Mouse (Mus musculus): ENCODE measurements around the gene Bpifb3. TPM values are rescaled to one million over a fixed set of nuclear protein-coding genes. Genes with fewer than 3 reads are reported as not detected.

Bpifb3 gene
- polyA plus RNA-seq, 1 experiment from 2014 or later: not detected

DNA sequence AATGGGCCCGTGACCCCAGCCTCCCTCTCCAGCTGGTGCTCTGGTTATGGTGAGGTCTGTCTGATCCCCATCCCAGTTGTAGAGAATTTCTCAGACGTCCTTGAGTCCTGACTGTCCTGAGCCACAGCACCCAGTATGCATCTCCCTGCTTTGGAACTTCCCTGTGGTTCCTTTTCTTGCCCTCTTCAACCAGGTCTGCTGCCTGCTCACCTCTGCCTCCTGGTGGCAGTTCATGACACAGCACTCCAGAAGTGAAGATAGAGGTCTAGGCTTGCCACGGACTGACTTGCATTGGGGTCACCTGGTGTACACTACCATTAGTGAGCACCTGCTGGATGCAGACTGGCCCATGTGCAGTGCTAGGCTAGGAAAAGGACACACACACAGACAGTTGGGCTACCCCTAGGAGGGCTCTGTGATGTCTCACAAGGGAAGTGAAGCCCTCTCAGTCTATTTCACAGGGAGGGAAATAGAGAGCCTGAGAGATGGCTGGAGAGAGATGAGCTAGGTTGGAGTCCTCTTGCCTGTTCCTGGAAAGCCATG lies 11.9 kb downstream of the Bpifb3 start:
- H3K27me3 ChIP-seq (replicated peaks; ENCODE audit: control insufficient read depth, insufficient read depth, low read length): no peaks in the 10 kb centered on the region
- no peak for ATAC-seq
- H3K27ac ChIP-seq (ENCODE audit: low read depth, low read length): no peak overlapping the region
- WGBS: 47% methylated on average over 3 of the region's 3 CpGs
- no peak overlapping the region for H3K4me3 ChIP-seq (ENCODE audit: low read depth, low read length)
- DNase-seq (ENCODE audit: low spot score): peak; percentile 49
- H3K9ac ChIP-seq (ENCODE audit: low read length): no peak overlapping the region
- H3K36me3 ChIP-seq (ENCODE audit: control insufficient read depth, insufficient read depth, low read length): no peaks in the 10 kb centered on the region
- no peaks in the 10 kb centered on the region for H3K9me3 ChIP-seq (replicated peaks; ENCODE audit: control insufficient read depth, low read length)
- no peaks in the 10 kb centered on the region for H3K4me1 ChIP-seq (ENCODE audit: control insufficient read depth, insufficient read depth, low read length)
- no peak overlapping the region for H3K4me2 ChIP-seq (ENCODE audit: low read length)

DNA sequence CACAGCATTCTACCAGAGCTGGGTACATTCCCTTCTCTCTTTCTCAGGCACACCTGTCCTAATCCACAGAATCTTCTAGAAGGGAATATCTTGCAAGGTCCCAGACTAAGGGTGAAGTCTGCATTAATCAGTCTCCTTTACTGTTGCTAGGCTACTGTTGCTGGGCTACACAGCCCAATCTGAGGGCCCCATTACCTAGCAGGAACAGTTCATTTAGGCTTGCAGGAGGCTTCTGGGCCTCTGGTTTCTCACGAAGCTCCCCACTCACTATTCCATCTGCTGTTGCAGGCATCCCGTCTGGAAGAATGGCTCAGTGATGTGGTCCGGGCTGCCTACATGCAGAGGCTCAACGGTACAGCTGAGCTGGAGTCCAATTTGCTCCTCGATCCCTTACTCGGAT lies 13.1 kb downstream of the Bpifb3 start:
- Histone ChIP-seq H3K27me3 (replicated peaks; ENCODE audit: control insufficient read depth, insufficient read depth, low read length) (no peaks in the 10 kb centered on the region), H3K9me3 (replicated peaks; ENCODE audit: control insufficient read depth, low read length) (no peaks in the 10 kb centered on the region), H3K9ac (ENCODE audit: low read length) (no peak overlapping the region), H3K36me3 (ENCODE audit: control insufficient read depth, insufficient read depth, low read length) (no peaks in the 10 kb centered on the region), H3K4me3 (ENCODE audit: low read depth, low read length) (no peak overlapping the region), H3K4me1 (ENCODE audit: control insufficient read depth, insufficient read depth, low read length) (no peaks in the 10 kb centered on the region), H3K4me2 (ENCODE audit: low read length) (no peak overlapping the region), H3K27ac (ENCODE audit: low read depth, low read length) (no peak overlapping the region)
- ATAC-seq: no peak; the same call in 1 of the 2 replicates
- DNase-seq (ENCODE audit: low spot score): peak; percentile 44
- 52% methylated on average over 6 of the region's 6 CpGs for WGBS

DNA sequence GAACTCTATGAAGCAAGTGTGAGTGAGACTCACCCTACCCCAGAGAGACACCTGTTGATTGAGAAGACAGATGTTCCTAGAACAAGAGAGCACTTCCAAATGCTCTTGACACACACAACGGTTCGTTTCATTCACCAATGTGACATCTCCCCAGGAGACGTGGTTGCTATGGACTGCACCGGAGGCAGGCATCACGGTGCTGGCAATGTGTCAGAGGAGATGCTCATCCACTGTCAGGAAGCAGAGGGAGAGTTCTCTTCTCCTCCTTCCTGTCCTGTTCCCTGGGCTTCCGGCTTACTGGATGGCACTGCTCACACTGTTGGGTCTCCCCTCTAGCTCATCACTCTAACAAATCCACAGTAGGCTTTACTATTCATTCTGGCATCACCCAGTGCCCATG lies 15.3 kb downstream of the Bpifb3 start:
- no peak overlapping the region for H3K27ac ChIP-seq (ENCODE audit: low read depth, low read length)
- H3K9me3 ChIP-seq (replicated peaks; ENCODE audit: control insufficient read depth, low read length): no peaks in the 10 kb centered on the region
- DNase-seq (ENCODE audit: low spot score): no peak
- WGBS: 66% methylated on average over 6 of the region's 6 CpGs
- H3K4me2 ChIP-seq (ENCODE audit: low read length): no peak overlapping the region
- H3K27me3 ChIP-seq (replicated peaks; ENCODE audit: control insufficient read depth, insufficient read depth, low read length): no peaks in the 10 kb centered on the region
- H3K36me3 ChIP-seq (ENCODE audit: control insufficient read depth, insufficient read depth, low read length): no peaks in the 10 kb centered on the region
- no peak for ATAC-seq
- H3K4me3 ChIP-seq (ENCODE audit: low read depth, low read length): no peak overlapping the region
- H3K4me1 ChIP-seq (ENCODE audit: control insufficient read depth, insufficient read depth, low read length): no peaks in the 10 kb centered on the region
- H3K9ac ChIP-seq (ENCODE audit: low read length): no peak overlapping the region

DNA sequence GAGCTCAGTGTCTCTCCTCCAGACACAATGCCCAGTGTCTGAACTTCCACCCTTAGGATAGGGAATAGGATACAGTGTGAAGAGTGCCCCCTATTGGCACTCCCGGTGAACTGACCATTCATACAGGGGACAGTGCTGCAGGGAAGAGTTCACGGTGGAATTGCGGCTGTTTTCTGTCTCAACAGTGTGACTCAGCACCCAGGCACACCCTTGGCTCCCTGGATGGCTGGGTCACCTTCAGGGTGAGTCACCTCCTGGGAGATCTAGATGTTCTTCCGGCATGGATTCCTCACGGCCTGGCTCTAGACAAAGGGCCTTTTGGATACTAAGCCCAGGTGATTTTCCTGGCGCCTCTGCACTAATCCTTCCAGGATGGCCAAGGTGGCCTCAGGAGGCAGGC lies 17.3 kb downstream of the Bpifb3 start:
- H3K4me3 ChIP-seq (ENCODE audit: low read depth, low read length): no peak overlapping the region
- H3K36me3 ChIP-seq (ENCODE audit: control insufficient read depth, insufficient read depth, low read length): no peaks in the 10 kb centered on the region
- ATAC-seq: no peak
- no peaks in the 10 kb centered on the region for H3K9me3 ChIP-seq (replicated peaks; ENCODE audit: control insufficient read depth, low read length)
- H3K4me2 ChIP-seq (ENCODE audit: low read length): no peak overlapping the region
- no peaks in the 10 kb centered on the region for H3K27me3 ChIP-seq (replicated peaks; ENCODE audit: control insufficient read depth, insufficient read depth, low read length)
- H3K9ac ChIP-seq (ENCODE audit: low read length): no peak overlapping the region
- no peak overlapping the region for H3K27ac ChIP-seq (ENCODE audit: low read depth, low read length)
- no peak for DNase-seq (ENCODE audit: low spot score)
- H3K4me1 ChIP-seq (ENCODE audit: control insufficient read depth, insufficient read depth, low read length): no peaks in the 10 kb centered on the region
- 88% methylated on average over 6 of the region's 6 CpGs for WGBS

DNA sequence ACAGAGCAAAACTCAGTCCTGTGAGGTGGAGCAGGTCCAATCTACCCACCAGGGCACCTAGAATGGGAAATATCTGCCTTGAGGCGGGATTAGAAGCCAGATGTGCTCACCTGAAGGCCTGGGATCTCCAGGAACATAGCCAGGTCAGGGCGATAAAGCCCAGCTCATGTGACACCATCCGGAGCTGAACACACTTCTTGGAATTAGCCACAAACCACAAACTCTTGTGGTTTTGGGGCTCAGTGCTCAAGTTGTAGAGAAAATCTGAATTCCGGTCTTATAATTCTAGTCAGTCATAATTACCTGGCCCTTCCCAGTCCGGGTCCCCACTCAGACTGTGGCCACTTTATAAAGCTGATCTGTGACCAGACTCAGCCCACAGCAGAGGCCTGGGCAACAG lies 19.8 kb downstream of the Bpifb3 start, which contains the start of gene Bpifb4:
Gene Bpifb4 (plus strand): TSS at position 370 of the 400 bp plus-strand sequence.
- no peaks in the 10 kb centered on the region for H3K9me3 ChIP-seq (replicated peaks; ENCODE audit: control insufficient read depth, low read length)
- no peaks in the 10 kb centered on the region for H3K27me3 ChIP-seq (replicated peaks; ENCODE audit: control insufficient read depth, insufficient read depth, low read length)
- H3K4me2 ChIP-seq (ENCODE audit: low read length): no peak within 1 kb of the TSS
- ATAC-seq (no peak), DNase-seq (ENCODE audit: low spot score) (no peak)
- no peaks in the 10 kb centered on the region for H3K4me1 ChIP-seq (ENCODE audit: control insufficient read depth, insufficient read depth, low read length)
- 91% methylated on average over 5 of the region's 5 CpGs for WGBS
- no peak within 1 kb of the TSS for H3K9ac ChIP-seq (ENCODE audit: low read length)
- H3K36me3 ChIP-seq (ENCODE audit: control insufficient read depth, insufficient read depth, low read length): no peaks in the 10 kb centered on the region
- no peak within 1 kb of the TSS for H3K27ac ChIP-seq (ENCODE audit: low read depth, low read length)
- no peak within 1 kb of the TSS for H3K4me3 ChIP-seq (ENCODE audit: low read depth, low read length)

DNA sequence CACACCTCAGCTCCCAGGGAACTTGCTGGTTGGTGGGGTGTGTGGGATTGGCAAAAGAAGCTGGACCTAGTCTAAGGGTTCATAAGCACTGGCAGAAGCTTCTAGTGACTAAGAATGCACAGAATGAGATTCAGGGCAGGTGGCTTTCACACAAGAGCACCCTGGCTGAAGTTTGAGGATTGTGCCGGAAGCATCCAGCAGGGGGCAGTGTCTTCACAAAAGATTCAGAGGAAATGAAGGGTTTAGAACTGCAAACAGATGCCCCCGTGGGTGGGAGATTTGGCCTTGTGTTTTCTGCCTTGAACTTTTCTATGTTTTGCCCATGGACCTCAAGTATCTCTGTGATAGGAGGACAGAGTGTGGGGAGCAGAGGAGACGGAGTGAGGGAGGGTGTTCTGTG lies 25.5 kb downstream of the Bpifb3 start:
- Histone ChIP-seq H3K4me3 (ENCODE audit: low read depth, low read length) (no peak overlapping the region), H3K9ac (ENCODE audit: low read length) (no peak overlapping the region), H3K4me1 (ENCODE audit: control insufficient read depth, insufficient read depth, low read length) (no peaks in the 10 kb centered on the region), H3K4me2 (ENCODE audit: low read length) (no peak overlapping the region), H3K9me3 (replicated peaks; ENCODE audit: control insufficient read depth, low read length) (no peaks in the 10 kb centered on the region), H3K27me3 (replicated peaks; ENCODE audit: control insufficient read depth, insufficient read depth, low read length) (no peaks in the 10 kb centered on the region), H3K36me3 (ENCODE audit: control insufficient read depth, insufficient read depth, low read length) (no peaks in the 10 kb centered on the region), H3K27ac (ENCODE audit: low read depth, low read length) (no peak overlapping the region)
- no peak for ATAC-seq
- 47% methylated on average over 3 of the region's 3 CpGs for WGBS
- peak; percentile 52 for DNase-seq (ENCODE audit: low spot score)

DNA sequence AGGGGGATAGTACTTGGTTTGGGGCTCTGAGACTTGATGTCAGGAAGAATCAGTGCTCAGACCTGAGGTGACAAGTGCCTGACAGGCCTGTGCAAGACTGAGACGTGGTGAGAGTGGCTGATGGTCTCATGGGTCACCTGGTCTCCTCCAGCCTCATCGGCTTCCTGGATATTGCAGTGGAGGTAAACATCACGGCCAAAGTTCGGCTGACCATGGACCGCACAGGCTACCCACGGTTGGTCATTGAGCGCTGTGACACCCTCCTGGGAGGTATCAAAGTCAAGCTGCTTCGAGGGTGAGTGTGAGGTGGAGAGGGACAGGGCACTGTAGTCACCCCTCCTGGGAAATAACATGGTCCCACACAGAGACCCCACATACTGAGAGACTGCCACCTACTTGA lies 26.5 kb downstream of the Bpifb3 start:
- Histone ChIP-seq H3K36me3 (ENCODE audit: control insufficient read depth, insufficient read depth, low read length) (no peaks in the 10 kb centered on the region), H3K9me3 (replicated peaks; ENCODE audit: control insufficient read depth, low read length) (no peaks in the 10 kb centered on the region), H3K27ac (ENCODE audit: low read depth, low read length) (no peak overlapping the region), H3K9ac (ENCODE audit: low read length) (no peak overlapping the region), H3K4me1 (ENCODE audit: control insufficient read depth, insufficient read depth, low read length) (no peaks in the 10 kb centered on the region), H3K27me3 (replicated peaks; ENCODE audit: control insufficient read depth, insufficient read depth, low read length) (no peaks in the 10 kb centered on the region), H3K4me2 (ENCODE audit: low read length) (no peak overlapping the region), H3K4me3 (ENCODE audit: low read depth, low read length) (no peak overlapping the region)
- 89% methylated on average over 8 of the region's 8 CpGs for WGBS
- DNase-seq (ENCODE audit: low spot score): no peak
- no peak for ATAC-seq

DNA sequence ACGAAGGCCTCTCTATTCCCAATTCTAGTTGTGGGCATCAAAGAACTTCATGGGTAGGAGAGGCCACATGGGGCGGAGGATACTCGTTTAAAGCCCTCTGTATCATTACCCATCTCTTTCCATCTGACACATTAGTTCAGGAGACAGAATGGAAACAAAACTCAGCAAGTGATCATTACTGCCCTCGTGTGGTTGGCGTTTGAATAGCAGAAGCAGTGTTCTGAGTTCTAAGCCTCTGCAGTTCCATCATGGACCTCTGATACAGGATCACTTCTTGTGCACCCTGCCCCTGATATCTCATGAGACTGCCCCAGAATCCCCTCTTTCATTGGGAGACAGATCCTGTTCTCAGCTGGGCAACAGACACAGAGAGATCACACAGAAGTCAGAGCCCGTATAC lies 34.9 kb downstream of the Bpifb3 start:
- DNase-seq (ENCODE audit: low spot score): peak; percentile 79
- Histone ChIP-seq H3K27ac (ENCODE audit: low read depth, low read length) (no peak overlapping the region), H3K4me3 (ENCODE audit: low read depth, low read length) (no peak overlapping the region), H3K9ac (ENCODE audit: low read length) (no peak overlapping the region), H3K27me3 (replicated peaks; ENCODE audit: control insufficient read depth, insufficient read depth, low read length) (no peaks in the 10 kb centered on the region), H3K4me1 (ENCODE audit: control insufficient read depth, insufficient read depth, low read length) (no peaks in the 10 kb centered on the region), H3K36me3 (ENCODE audit: control insufficient read depth, insufficient read depth, low read length) (no peaks in the 10 kb centered on the region), H3K9me3 (replicated peaks; ENCODE audit: control insufficient read depth, low read length) (no peaks in the 10 kb centered on the region), H3K4me2 (ENCODE audit: low read length) (no peak overlapping the region)
- no peak for ATAC-seq
- 32% methylated on average over 6 of the region's 6 CpGs for WGBS

DNA sequence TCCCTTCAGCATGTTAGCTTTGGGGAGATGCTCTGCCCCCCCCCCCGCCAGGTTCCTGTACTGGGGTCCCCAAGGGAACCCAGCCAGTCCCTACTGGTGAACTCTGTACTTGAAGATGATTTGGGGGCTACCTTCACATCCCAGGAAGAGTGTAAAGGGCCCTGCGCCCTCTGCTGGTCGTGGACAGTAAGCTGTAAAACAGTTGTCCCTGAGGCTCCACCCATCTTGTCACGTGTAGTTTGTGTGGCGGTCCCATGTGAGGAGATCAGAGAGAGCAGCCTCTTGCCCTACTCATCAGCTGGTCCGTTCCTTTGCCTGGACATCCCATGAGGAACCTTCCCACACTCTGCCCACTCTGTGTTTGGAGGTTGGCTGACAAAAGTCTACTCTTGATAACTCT lies 35.8 kb downstream of the Bpifb3 start:
- Histone ChIP-seq H3K27ac (ENCODE audit: low read depth, low read length) (no peak overlapping the region), H3K27me3 (replicated peaks; ENCODE audit: control insufficient read depth, insufficient read depth, low read length) (no peaks in the 10 kb centered on the region), H3K4me3 (ENCODE audit: low read depth, low read length) (no peak overlapping the region), H3K9ac (ENCODE audit: low read length) (no peak overlapping the region), H3K4me2 (ENCODE audit: low read length) (peak overlapping the region; percentile 26; the same call in 1 of the 2 replicates), H3K9me3 (replicated peaks; ENCODE audit: control insufficient read depth, low read length) (no peaks in the 10 kb centered on the region), H3K36me3 (ENCODE audit: control insufficient read depth, insufficient read depth, low read length) (no peaks in the 10 kb centered on the region), H3K4me1 (ENCODE audit: control insufficient read depth, insufficient read depth, low read length) (no peaks in the 10 kb centered on the region)
- DNase-seq (ENCODE audit: low spot score): peak; percentile 70
- no peak; the same call in 1 of the 2 replicates for ATAC-seq
- 7% methylated on average over 6 of the region's 6 CpGs for WGBS
